Mouse (Mus musculus) kidney, embryonic 16.5 days (tissue): ENCODE data around the gene Clba1. TPM values are rescaled to one million over a fixed set of nuclear protein-coding genes. Genes with fewer than 3 reads are reported as not detected.

ENCODE experiments used
- ATAC-seq: fragments of 200-750 bp; cut with Nextera tagmentation; 2 replicates; pipeline ENCODE4 v1.8.0; 2017; ENCODE audit warnings: moderate TSS enrichment; ENCODE audit not compliant: low FRiP score, low TSS enrichment
- H3K27ac ChIP-seq: fragments of 300-500 bp; sonication (generic); 2 replicates; pipeline ENCODE4 v1.5.1; 2014; ENCODE audit warnings: low read length
- H3K27me3 ChIP-seq: fragments of 300-500 bp; sonication (generic); 2 replicates; pipeline ENCODE4 v1.6.1; 2014; ENCODE audit warnings: low read length, control low read depth, mixed read lengths; ENCODE audit not compliant: insufficient read depth
- H3K36me3 ChIP-seq: fragments of 300-500 bp; sonication (generic); 2 replicates; pipeline ENCODE4 v1.6.1; 2014; ENCODE audit warnings: low read length, control low read depth, mixed read lengths; ENCODE audit not compliant: insufficient read depth
- H3K4me1 ChIP-seq: fragments of 300-500 bp; sonication (generic); 2 replicates; pipeline ENCODE4 v1.6.1; 2014; ENCODE audit warnings: low read length, control low read depth, mixed read lengths; ENCODE audit not compliant: insufficient read depth
- H3K4me2 ChIP-seq: fragments of 300-500 bp; sonication (generic); replicated peaks from 2 replicates; pipeline ENCODE4 v1.6.1; 2014; ENCODE audit warnings: low read depth, low read length
- H3K4me3 ChIP-seq: fragments of 300-500 bp; sonication (generic); 2 replicates; pipeline ENCODE4 v1.5.1; 2014; ENCODE audit warnings: mild to moderate bottlenecking, low read length
- H3K9ac ChIP-seq: fragments of 300-500 bp; sonication (generic); replicated peaks from 2 replicates; pipeline ENCODE4 v1.6.1; 2014; ENCODE audit warnings: low read length
- H3K9me3 ChIP-seq: fragments of 300-500 bp; sonication (generic); 2 replicates; pipeline ENCODE4 v1.6.1; 2016; ENCODE audit warnings: low read length, control low read depth
- WGBS: fragments of 180-500 bp; shearing (Covaris S2); extraction: QIAGEN DNeasy Blood & Tissue Kit; methylation state at CpG from one replicate; pipeline ENCODE4 v1.1.7; 2014; 5-methylcytosine and 5-hydroxymethylcytosine counted together
- polyA plus RNA-seq: library from polyadenylated mRNA; unstranded; fragments of >200 nt; fragmentation: Nextera tagmentation; extraction: Ambion mirVana; gene quantifications from 2 replicates; pipeline ENCODE4 v1.2.1, GENCODE M21; 2015

Gene Clba1
- polyA plus RNA-seq, 1 experiment from 2014 or later, result 14.0 TPM

- Histone ChIP-seq H3K4me3 (no peak overlapping the region), H3K36me3 (no peaks in the 10 kb centered on the region), H3K9ac (no peak overlapping the region), H3K27ac (no peak overlapping the region), H3K9me3 (no peaks in the 10 kb centered on the region), H3K4me2 (no peak overlapping the region), H3K4me1 (peaks cover 30% of the 10 kb centered on the region), H3K27me3 (peaks cover 8% of the 10 kb centered on the region; the same call in 1 of the 2 replicates)
- ATAC-seq, result no peak
- WGBS, result 82% methylated on average over 10 of the region's 10 CpGs
Measured at GRCm38 (mm10) chr12:112799237-112799970, 9.3 kb upstream of the Clba1 start.

DNA sequence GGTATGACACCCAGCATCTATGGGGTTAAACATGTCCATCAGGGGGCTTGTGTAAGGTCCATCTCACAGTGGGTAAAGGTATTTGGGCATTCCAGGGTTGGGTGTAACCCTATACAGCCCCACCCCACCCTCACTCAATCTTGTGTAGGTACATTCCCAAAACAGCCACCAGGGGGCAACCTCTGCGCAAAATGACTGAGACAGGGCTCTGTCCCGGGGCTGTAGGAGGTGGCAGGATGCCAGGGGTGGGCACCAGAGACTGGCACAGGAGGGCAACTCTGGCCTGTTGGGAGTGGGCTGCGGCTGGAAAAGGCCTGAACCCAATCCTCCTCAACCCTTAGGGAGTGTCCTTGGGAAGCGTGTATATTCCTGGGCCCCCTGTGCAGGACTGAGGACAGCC, 8.3 kb upstream of the Clba1 start:
- H3K9ac ChIP-seq, result no peak overlapping the region
- no peak overlapping the region for H3K27ac ChIP-seq
- H3K4me1 ChIP-seq, result peaks cover 25% of the 10 kb centered on the region
- no peaks in the 10 kb centered on the region for H3K9me3 ChIP-seq
- peak; percentile 29 for ATAC-seq
- no peaks in the 10 kb centered on the region for H3K36me3 ChIP-seq
- H3K27me3 ChIP-seq, result peaks cover 8% of the 10 kb centered on the region; the same call in 1 of the 2 replicates
- no peak overlapping the region for H3K4me3 ChIP-seq
- no peak overlapping the region for H3K4me2 ChIP-seq
- 19% methylated on average over 4 of the region's 4 CpGs for WGBS

DNA sequence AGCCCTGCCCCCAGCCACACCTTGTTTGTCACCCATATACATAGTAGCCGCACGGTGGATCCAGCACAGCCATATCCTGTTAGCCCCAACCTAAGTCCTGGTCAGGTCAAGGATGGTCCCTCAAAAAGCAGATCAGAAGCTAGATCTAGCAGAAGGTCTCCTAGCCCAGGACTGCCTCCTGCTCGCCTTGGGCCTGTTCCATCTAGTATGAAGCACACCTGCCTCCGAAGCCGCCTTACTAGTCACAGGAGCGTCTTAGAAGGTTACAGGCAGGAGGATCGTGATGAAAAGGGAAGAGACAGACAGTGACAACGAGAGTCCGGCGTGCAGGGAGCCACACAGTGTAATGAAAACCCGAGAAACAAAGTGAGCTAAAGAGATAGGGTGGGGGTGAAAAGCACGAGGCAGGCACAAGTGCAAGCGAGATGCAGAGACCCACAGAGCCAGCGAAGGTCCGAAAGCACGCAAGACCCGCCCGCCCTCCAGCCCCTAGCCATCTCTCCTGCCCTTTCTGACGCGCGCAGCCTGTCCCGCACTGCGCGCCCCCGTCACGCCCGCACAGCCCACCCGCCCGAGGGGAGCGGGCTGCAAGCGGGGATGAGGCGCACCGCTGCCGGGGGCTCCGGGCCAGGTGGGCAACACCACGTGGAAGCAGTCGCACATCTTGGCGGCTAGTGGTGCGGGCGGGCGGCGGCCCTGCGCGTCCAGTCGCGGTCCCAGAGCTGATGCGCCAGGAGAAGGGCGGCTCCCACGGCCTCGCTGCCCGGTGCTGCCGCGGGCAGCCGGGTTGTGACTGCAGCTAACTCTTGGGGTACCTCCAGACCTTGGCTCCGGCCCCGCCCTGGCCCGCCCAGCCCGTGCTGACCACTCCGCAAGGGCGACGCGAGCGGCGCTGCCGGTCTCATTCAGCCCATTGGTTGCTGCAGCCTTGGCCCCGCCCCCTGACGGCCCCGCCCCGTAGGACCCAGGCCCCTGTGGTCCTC, 6.6 kb upstream of the Clba1 start, which contains the start of gene Ahnak2:
Ahnak2 (minus strand) TSS at position 794 of the 983 bp plus-strand sequence.
- peaks cover 8% of the 10 kb centered on the region; the same call in 1 of the 2 replicates for H3K27me3 ChIP-seq

GRCm38 (mm10) chr12:112802917-112803316, 5.8 kb upstream of the Clba1 start:
- WGBS, result 11% methylated on average over 3 of the region's 3 CpGs
- no peak for ATAC-seq
- no peak overlapping the region for H3K4me3 ChIP-seq
- peaks cover 8% of the 10 kb centered on the region; the same call in 1 of the 2 replicates for H3K27me3 ChIP-seq
- no peaks in the 10 kb centered on the region for H3K36me3 ChIP-seq
- no peak overlapping the region for H3K9ac ChIP-seq
- no peak overlapping the region for H3K27ac ChIP-seq
- H3K9me3 ChIP-seq, result no peaks in the 10 kb centered on the region
- H3K4me1 ChIP-seq, result peaks cover 16% of the 10 kb centered on the region
- peak overlapping the region; percentile 100; the same call in 1 of the 2 replicates for H3K4me2 ChIP-seq

More for the DNA sequence above, 6.6 kb upstream of the Clba1 start, which contains the start of gene Ahnak2:
- Histone ChIP-seq H3K9ac (peak within 1 kb of the TSS; percentile 62), H3K4me2 (peak within 1 kb of the TSS; percentile 100), H3K4me1 (peaks cover 21% of the 10 kb centered on the region), H3K9me3 (no peaks in the 10 kb centered on the region), H3K4me3 (peak within 1 kb of the TSS; percentile 59), H3K27ac (no peak within 1 kb of the TSS), H3K36me3 (no peaks in the 10 kb centered on the region)
- ATAC-seq, result peak; percentile 79
- WGBS, result 4% methylated on average over 67 of the region's 69 CpGs

DNA sequence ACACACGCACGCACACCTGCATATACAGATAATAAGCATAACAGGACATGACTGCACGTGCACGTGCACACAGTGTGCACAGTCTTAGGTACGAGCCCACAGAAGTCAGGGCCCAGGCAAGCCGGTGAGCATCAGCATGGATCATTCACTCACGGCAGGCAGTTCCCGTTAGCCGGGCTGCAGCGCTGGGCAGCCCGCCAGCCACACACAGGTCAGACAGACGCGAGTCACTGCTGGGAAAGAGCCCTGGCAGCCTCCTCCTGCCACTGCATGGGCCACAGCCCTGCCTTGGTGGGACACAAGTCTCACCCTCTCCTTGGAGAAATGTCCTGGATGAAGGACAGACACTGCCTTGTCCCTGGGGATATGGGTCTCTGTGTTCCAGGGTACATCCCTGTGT, 4.7 kb upstream of the Clba1 start:
- no peaks in the 10 kb centered on the region for H3K36me3 ChIP-seq
- H3K9me3 ChIP-seq, result no peaks in the 10 kb centered on the region
- peaks cover 8% of the 10 kb centered on the region; the same call in 1 of the 2 replicates for H3K27me3 ChIP-seq
- no peak overlapping the region for H3K4me3 ChIP-seq
- H3K27ac ChIP-seq, result no peak overlapping the region
- no peak overlapping the region for H3K9ac ChIP-seq
- 46% methylated on average over 13 of the region's 13 CpGs for WGBS
- H3K4me1 ChIP-seq, result peaks cover 16% of the 10 kb centered on the region
- H3K4me2 ChIP-seq, result no peak overlapping the region
- no peak for ATAC-seq

DNA sequence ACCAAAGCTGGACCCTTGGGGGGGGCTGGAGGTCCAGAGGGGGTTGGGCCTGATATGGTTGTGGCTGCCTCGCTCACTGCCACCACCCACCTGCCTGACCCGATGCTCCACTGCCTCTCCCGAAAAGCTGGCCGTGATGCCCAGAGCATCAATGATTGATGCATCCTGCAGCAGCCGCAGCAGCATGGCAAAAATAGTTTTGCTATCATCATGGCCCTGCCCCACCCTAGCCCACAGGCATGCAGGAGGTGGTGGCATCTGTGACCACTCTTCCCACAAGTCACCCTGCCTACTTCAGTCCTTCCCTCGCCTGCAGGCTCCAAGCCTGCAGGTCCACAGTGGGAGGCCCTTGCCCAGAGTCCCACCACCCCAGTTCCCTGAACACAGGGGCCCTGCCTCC, 2.7 kb upstream of the Clba1 start:
- WGBS, result 71% methylated on average over 6 of the region's 6 CpGs
- Histone ChIP-seq H3K4me1 (peaks cover 29% of the 10 kb centered on the region), H3K36me3 (no peaks in the 10 kb centered on the region), H3K4me3 (no peak overlapping the region), H3K9me3 (no peaks in the 10 kb centered on the region), H3K9ac (no peak overlapping the region), H3K4me2 (no peak overlapping the region), H3K27ac (no peak overlapping the region), H3K27me3 (peaks cover 8% of the 10 kb centered on the region; the same call in 1 of the 2 replicates)
- no peak for ATAC-seq

DNA sequence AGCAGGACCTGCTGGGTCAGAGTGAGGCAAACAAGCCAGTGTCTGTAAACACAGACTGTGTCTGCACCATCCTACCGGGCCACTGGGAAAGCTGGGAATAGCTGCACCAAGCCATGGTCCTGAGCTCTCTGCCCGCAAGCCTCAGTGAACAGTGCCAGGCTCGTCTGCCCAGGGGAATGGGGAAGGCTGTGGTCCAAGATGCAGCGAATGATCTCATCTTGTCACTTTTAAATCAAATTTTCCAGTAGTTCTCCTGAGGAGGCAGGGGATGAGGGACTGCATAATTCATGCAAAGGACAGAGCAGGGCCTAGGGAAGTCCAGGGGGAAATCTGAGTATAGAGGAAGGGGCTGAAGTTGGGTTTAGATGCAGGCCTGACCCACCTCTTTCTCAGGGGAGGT, 941 bp upstream of the Clba1 start:
- no peak overlapping the region for H3K9ac ChIP-seq
- WGBS, result 85% methylated on average over 4 of the region's 4 CpGs

GRCm38 (mm10) chr12:112808212-112808586, 538 bp upstream of the Clba1 start:
- peaks cover 18% of the 10 kb centered on the region for H3K4me1 ChIP-seq
- peak overlapping the region; percentile 93 for H3K4me2 ChIP-seq
- ATAC-seq, result peak; percentile 6; the same call in 1 of the 2 replicates
- H3K27me3 ChIP-seq, result no peaks in the 10 kb centered on the region
- H3K36me3 ChIP-seq, result no peaks in the 10 kb centered on the region
- H3K9me3 ChIP-seq, result no peaks in the 10 kb centered on the region
- WGBS, result 56% methylated on average over 5 of the region's 5 CpGs
- peak overlapping the region; percentile 71 for H3K4me3 ChIP-seq
- peak overlapping the region; percentile 60 for H3K9ac ChIP-seq
- H3K27ac ChIP-seq, result no peak overlapping the region

More for the DNA sequence above, 941 bp upstream of the Clba1 start:
- no peak for ATAC-seq
- Histone ChIP-seq H3K4me1 (peaks cover 18% of the 10 kb centered on the region), H3K27me3 (no peaks in the 10 kb centered on the region), H3K4me2 (no peak overlapping the region), H3K4me3 (no peak overlapping the region), H3K9me3 (no peaks in the 10 kb centered on the region), H3K27ac (no peak overlapping the region), H3K36me3 (no peaks in the 10 kb centered on the region)

DNA sequence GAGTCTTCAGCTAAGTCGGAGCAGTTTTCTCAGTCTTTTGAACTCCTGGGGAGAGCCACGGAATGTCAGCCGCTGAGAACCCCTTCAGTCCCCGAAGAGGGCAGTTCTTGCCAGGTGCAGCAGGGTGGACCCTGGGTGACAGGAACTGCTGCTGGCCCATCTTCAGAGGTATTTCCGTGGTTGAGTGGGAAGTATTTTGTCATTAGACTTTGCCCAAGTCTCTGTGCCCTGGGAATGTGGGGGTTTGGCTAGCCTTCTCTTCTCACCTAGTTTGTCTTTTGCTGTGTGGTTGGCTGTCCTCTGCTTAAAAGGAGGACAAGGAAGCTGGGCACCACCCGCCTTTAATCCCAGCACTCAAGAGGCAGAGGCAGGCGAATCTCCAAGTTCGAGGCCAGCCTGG, 904 bp downstream of the Clba1 start:
- H3K27ac ChIP-seq, result peak overlapping the region; percentile 31; the same call in 1 of the 2 replicates
- 0 out of 2 replicates have a peak, but pooled peaks cover 3% of the 10 kb centered on the region for H3K36me3 ChIP-seq
- H3K4me1 ChIP-seq, result peaks cover 18% of the 10 kb centered on the region

More for the DNA sequence above, 904 bp downstream of the Clba1 start:
- 20% methylated on average over 8 of the region's 8 CpGs for WGBS
- Histone ChIP-seq H3K4me2 (peak overlapping the region; percentile 93), H3K9me3 (no peaks in the 10 kb centered on the region), H3K4me3 (peak overlapping the region; percentile 71), H3K27me3 (no peaks in the 10 kb centered on the region), H3K9ac (peak overlapping the region; percentile 69)
- no peak for ATAC-seq
